Mouse (Mus musculus) kidney, postnatal 36 days (tissue): ENCODE data around the gene Ccni.

Experiments
- DNase-seq, 2 experiments: peaks; one replicate each; pipeline ENCODE4 v3.0.0; 2021 to 2022; ENCODE audit warnings: mixed read lengths in 2 of 2

The Ccni gene

DNA sequence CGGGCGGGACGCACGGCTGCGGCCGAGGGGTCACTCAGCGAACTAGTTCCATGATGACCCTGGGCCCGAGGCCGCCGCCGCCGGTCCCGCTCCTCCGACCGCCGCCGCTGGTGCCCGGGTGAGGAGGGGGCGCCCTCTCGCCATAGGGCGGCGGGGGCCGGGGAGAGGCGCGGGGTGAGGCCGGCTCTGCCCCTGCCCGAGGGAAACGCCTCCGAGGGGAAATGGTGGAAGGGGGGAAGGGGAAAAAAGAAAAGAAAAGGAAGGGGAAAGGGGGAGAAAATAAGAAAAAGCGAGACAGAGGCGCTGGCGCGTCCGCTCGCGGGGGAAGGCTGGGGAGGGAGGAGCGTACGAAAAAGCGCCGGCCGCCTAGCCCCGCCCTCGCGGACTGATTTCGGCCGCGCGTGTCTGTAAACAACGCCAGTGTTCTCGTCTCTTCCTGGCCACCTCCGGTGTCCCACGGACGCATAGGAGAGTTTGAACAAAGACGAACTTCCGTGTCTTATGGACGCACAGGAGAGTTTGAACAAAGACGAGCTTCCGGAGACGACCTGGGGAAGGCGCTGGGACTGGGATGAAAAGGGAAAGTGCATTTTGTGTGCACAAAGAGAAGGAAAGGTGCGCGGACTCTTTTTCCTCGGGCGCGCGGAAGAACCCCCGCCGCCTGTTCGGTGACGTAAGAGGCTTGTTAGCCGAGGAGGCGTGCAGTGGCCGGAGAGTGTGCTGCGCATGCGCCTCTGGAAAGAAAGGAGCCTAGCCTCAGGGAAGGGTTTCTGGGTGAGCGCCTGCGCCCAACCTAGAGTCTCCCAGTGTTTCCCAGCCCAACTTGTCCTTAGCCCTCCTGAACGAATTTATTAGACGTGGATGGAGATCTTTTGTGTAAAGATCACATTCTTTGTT is at the start of gene Ccni, which contains the start of gene 2010109A12Rik:
TSS of gene Ccni (minus strand) at position 387 of the 897 bp plus-strand sequence.
TSS of gene 2010109A12Rik (plus strand) at position 410 of the 897 bp plus-strand sequence.
- DNase-seq, result peak; percentile 95 to 97

DNA sequence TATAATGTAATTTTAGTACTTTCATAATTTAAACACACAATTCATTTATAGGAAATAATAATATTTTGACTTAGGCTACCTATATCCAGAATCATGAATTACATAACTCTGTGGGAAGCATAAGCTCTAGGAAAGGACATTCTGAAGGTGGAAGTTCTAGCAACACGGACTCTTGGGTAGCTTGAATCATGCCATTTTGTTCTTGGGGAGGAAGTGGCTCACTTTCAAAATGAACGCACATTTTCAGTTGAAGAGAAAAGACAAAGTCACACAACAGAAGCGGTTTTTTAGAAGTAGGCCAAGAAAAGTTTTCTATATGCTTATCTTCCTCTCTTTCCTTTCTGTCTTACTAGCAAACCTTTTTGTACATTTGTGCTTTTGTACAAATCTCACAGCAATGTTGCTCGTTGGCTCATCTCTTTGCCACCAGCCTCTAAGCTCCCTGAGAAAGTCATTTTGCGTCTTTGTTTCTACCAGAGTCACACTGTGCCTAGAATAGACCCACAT is 49.5 kb upstream of the Ccni start:
- no peak for DNase-seq

DNA sequence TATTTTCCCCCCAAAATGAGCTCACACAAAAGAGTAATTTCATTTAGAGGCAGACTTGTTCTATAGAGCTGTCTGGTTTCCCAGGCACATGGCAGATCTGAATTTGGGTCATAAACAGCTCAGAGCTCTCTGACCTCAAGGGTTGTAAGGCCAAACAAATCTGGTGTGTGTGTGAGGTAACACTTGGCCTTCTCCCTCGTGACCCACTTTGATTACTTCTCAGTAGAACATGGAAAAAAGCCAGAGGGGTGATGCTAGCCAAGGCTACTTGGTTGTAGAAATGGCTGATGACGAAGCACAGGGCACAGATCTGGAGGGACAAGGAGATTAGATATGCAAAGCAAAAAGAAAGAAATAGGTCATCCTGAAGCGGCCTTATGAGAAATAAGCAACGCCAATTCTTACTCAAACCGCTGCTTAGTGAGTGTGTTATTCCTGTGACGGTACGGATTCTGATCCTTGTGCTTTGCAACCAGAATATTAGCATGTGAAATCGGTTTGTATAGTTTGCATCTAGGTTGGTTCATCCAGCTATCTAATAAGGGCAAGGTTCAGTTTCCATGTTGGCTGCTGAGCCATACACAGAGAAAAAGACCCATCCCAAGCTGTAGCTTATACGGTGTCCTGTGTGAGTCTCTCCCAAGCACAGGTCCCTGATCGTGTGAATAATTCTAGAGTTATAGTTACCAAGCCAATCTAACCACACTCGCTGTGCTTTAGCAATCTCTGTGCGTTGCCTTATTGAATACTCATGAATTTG is 44.9 kb upstream of the Ccni start:
- DNase-seq, result peak; percentile 14 to 42

DNA sequence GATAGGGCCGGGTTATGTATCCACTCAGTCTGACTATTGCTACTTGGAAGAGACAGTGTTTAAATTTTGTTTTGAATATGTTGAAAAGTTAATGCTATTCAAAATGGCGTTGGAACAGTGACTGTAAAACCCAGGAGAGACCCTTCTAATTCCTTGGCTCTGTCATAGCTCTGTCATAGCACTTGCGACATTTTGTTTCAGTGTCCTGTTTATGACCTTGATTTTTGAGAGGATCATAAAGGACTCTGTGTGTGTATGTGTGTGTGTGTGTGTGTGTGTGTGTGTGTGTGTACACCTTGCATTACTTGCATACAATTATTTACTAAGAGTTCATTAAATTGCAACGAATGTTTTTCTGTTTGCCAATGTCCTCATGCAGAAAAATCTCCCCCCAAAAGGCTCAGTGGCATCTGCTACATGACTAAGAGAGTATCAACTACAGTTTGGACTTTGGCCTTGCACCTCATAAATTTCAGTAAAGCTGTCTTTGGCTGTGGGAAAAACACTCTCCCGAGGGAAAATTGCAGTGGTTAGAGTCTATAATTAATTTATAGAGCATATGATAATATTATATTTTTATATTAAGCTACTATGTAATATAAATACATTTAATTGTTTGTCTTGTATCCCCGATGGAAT is 43.8 kb upstream of the Ccni start:
- DNase-seq, result no peak

DNA sequence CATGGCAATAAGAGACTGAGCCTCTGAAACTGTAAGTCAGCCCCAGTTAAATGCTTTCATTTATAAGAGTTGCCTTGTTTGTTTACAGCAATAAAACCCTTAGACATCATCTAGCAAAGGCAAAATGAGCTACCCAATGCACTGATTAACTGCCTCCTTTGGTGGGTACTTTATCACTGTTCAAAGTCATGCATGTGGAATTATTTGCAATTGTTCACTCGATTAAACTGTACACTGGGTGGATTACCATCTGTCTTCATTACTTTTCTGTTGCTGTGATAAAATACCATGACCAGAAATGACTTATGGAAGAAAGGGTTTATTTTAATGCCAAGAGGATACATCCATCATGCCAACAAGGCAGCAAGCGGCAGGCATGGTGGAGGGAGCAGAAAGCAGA is 39.0 kb upstream of the Ccni start:
- DNase-seq, result no peak

DNA sequence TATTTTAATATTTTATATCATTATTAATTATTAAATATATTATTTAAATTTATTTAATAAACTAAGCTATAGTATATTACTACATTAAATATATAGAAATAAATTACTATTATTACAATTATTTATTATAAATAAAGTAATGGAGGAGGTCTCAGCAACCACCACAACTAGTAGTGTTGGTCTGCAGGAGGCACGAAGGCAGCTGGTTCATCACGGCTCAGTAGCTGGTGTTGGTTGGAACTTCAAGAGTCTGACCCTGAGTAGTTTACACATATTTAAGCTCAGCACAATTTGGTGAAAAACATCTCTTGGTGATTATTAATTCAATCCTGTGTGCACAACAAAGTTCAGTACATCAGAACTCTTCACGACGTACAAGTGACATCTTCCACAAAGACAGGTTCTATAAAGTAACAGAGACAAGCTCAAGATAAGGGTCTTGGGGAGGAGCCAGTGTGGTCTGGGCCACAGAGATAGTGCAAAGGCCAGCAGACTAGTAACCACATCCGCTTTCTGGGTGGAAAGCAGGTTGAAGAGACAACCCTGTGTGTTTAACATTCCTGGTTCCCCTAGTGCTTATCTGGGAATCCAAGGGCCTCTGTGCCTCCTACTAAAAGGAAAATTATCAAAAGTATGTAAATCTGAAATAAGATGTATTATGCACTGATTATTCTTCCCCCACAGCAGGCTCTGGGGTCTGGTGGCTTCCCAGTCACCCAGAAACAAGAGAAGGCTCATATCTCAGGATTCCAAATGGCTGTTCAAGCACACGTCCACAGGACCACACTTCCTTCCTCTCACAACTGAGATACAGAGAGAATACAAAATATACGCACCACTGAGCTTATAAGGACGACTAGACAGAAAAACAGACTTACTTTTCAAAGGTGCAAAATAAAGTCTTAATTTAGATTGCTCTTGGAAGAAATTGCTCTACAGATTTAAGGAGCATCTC is 33.6 kb upstream of the Ccni start:
- DNase-seq, result no peak

DNA sequence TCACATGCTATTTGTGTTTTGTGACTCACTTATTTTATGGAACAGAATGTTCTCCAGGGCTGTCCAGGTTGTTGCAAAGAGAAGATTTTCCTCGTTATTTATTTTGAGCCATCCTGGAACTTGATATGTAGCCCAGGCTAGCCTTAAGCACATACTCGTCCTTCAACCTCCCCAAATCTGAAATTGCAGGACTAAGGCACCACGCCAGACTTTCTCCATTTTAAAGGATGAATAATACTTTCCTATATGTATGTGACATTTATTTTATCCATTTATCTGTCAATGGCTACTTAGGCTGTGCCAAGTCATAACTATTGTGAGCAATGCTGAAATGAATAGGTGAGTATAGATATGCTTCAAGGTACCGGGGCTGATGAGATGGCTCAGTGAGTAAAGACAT is 30.2 kb upstream of the Ccni start:
- no peak for DNase-seq

DNA sequence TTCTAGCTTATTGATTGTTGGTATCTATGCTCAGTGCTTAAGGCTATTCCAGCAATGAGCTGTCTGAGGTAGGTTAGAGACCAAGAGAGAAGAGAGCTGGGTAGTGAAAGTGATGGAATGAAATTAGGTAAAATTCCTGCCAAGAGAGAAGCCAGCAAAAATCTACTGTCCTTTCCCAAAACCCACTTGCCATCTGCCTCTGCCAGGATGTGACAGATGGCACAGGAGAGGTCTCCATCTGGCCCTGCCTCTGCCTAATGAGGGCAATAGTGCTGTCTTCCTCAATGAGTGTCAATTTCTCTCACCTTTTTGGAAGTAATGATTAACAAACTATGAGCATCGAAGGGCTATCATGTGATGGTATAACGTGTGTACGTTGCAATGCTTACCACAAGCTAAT is 29.6 kb upstream of the Ccni start:
- DNase-seq, result no peak

DNA sequence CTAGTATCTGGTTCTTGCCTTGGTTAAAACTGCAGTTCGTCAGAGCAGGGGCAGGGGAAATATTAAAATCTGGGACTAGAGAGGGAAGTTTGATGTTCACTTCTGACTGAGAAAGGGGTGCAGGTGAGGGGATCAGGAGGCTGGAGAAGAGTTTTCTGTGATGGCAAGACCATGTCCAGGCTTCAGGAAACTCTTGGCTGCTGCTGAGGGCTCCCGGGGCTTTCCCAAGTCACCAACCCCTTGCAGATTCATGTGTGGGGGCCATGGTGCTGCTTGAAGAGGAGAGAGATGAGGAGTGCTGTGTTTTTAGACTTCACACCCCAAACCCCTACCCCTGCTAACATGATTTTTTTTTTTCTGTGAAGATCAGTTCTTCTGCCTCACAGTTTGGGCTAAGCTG is 28.3 kb upstream of the Ccni start:
- DNase-seq, result no peak

DNA sequence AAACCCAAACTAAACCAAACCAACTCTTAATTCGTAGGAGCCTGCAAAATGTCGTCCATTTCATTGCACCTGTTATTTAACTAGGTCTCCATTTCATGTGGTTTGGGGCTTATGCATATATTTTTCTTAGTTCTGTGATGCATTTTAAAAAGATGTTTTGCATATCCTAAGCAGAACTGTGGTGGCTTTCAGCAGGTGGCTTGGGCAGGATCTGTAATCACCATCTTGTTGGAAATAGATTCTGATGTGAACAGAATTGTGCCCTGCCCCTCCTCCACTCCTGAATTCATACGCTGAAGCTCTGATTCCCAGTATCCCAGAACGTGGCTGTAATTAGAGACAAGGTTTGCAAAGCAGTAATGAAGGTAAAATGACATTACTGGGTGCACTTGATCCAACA is 27.8 kb upstream of the Ccni start:
- no peak for DNase-seq

DNA sequence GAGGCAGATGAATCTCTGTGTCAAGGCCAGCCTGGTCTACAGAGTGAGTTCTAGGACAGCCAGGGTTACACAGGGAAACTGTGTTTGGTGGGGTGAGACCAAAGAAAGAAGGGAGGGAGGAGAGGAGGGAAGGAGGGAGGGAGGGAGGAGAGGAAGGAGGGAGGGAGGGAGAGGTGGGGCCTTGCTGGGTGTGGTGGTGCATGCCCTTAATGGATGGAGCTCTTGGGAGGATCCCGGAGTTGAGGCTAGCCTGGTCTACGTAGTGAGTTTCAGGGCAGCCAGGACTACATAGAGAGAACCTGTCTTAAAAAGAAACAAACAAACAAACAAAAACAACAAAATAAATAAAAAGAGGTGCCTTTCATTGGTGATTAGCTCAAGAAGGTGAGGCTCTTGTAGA is 26.5 kb upstream of the Ccni start:
- DNase-seq, result no peak

DNA sequence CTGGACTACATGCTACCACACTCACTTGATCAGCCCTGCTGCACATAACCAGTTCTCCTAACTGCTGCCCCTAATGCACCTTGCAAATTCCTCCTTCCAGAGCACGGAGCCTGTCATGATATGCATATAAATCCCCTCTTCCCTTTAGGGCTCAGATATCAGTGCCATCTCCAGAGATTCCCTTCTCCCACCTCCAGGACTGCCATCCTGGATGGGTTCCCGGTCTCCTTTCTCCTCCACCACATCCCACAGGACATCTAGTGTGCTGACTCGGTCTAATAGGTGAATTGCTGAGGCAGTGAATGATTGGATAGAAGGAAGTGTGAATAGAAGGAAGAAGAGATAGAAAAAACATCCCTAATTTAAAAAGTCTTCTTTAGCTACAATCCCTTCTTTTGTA is 25.4 kb upstream of the Ccni start:
- no peak for DNase-seq

DNA sequence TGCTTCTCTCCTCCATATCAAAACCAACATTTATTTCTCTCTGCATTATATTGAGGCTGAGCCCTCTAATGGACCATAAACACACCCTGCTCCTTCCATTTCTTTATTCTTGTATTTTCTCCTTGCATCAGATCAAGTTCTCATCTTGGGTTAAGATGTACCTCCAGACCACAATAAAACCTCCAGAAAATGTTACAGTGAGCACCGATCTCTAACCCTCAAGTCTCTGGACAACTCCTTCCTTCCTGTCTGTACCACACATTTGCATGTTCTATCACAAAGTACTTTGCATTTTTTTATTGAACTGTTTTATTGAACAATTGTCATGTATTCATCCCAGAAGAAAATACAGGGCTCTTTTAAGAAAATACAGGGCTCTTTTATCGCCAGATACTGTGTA is 23.2 kb upstream of the Ccni start:
- no peak for DNase-seq

DNA sequence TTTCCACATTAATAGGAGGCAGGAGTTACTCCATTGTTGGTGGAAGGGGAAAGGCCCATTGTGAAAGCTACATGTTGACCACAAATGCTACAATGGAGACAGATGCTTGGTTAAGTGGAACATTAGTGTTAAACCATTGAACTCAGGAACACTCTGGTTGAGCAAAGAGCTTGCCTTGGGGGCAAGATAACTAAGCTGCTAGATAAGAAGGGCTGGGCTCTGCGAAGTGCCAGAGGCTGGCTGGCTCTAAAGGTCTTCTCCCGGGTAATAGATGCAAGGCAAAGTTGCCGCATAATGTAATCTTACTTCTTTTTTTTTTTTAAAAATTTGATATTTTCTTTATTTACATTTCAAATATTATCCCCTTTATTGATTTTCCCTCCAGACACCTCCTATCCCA is 20.9 kb upstream of the Ccni start:
- no peak for DNase-seq

DNA sequence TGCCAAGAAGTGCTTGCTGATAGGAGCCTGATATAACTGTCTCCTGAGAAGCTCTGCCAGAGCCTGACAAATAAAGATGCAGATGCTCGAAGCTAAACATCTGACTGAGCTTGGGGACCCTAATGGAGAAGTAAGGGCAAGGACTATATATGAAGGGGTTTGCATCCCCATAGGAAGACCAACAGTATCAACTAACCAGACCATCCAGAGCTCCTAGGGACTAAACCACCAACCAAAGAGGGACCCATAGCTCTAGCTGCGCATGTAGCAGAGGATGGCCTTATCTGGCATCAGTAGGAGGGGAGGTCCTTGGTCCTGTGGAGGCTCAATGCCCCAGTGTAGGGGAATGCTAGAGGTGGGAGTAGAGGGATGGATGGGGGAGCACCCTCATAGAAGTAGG is 18.3 kb upstream of the Ccni start:
- DNase-seq, result no peak

DNA sequence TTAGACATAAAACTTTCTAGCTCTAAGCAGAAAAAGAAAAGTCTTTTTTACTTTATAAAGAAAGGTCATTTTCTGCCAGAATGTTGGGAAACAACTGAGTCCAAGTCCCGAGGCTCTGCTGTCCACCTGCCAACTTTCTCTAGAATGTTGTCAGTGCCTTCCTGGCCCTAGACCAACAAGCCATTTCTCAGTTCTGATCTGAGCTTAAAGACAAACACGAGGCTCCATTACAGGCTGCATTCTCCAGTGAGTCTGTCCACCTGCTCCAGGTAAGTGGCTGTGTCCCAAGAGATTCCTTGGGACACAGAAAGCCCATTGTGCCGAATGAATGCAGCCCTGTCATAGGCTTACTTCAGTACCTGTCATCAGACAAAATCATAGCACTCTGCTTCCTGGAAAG is 15.4 kb upstream of the Ccni start:
- DNase-seq, result peak; percentile 72 to 75

DNA sequence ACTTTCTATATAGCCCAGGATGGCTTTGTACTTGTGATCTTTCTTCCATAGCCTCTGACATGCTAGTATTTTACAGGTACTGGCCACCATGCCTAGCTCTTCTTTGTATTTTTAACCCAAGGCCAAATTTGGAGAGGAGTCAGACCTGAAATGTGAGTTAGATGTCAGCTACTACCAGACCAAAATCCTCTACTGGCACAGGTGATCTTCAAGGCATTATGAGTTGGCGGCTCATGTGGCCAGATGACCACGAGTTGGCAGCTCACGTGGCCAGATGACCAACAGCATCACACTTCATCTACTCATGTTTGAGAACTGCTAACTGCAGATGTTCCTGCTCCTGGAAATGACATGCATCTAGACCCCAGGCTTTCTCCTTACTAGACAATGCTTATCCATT is 12.1 kb upstream of the Ccni start:
- DNase-seq, result no peak

DNA sequence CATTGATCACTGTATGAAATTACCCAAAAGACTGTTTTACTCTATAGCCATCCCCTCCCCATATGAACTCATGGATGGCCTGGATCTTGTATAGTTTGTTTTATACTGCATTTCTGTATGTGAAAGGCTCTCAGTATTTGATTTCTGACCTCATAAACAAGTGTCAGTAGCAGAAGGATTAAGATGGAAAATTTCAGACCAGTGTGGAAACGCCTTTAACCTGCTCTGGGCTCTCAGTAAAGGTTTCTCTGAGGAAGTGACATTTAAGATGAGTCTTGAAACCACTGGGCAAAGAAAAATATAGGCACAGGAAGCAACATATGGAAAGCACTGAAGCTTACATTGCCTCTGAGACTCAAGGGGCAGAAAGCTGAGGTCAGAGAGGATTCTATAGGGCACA is 1.3 kb upstream of the Ccni start:
- DNase-seq, result no peak

DNA sequence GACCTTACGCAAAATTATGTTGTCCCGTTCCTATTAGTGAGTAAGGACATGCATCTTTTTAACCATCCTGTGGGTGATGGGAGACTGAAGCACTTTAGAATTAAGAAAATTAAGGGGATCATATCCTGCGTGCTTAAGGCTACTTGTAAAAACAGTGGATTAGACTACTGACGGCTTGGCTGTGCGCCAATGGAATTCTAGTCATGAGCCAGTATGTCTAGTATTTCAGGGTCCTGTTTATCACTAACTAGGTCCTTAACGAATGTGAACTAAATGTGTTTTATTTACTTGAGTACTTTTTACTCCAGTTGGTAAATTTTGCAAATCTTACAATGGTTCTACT is 682 bp upstream of the Ccni start:
- peak; percentile 80 for DNase-seq

DNA sequence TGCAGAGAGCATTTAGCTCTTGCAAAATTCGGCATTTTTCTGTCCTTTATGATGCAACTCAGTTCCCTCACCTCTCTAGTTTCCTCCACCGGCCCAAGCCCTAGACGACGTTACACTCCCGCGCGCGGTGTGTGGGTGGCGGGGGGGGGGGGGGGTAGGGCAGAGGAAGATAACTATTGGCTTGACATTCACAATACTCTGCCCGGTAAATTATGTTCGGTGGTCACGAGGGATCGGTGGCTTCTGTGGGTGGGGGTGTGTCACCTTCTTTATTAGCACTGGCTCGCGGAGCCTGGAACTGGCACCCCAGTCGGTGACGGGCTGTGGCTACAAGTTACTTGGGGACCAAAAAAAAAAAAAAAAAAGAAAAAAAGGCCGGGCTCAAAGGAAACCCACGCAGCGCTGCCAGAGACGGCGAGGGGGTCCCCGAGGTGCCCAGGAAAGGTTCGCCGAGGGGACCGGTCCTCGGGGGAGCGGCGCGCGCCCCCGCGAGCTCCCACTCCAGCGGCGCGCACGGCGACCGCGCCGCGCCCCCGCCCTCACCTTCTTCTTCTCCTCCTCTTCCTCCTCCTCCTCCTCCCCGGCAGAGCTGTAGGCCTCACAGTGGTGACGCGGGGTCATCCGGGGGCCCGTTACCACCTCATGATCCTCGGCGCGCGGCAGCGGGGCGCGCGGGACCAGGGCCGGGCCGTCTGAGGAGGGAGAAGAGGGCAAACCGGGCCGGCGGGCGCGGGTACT is 755 bp downstream of the Ccni start:
- peak; percentile 49 to 69 for DNase-seq

DNA sequence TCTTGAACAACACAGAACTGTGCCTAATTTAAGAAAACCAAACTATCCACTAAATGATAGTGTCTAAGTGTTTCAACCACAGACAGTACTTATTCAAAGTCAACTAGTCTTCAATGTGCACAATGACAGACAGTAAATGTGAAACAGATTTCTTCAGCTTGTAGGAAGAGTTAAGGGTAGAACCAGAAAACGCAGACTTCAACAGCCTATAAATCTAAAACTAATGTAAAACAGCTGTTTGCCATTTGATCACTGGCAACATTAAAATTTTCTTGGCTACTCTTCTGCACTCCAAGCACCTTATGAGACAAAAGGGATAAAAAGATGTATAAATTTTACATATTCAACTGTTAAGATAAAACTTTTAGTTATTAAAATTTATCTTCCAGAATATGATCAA is 5.1 kb downstream of the Ccni start:
- DNase-seq, result no peak

DNA sequence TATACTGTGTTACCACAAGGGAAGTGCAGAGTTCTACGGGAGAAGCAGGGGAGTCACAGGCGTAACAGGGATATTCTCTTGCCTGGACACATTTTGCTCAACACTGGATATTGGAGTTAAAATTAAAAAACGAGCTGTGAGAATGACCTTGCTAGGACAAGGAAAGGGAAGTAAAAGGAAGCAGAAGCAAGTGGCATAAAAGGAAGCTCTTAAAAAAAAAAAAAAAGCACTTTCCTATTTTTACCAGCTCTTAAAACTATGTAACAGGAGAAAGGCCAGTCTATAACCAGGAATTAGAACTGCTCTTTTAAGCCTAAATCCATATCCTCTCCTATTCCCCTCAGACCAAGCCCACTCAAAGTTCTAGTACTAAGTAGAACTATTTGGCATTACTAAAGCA is 8.1 kb downstream of the Ccni start:
- no peak for DNase-seq
